Mouse (Mus musculus): ENCODE data around the gene Stmn1.

Gene Stmn1

GRCm38 (mm10) chr4:134460277-134460676, 7.8 kb upstream of the Stmn1 start:
- DNase-seq: peak in 1 of 2 experiments; percentile 35

GRCm38 (mm10) chr4:134461252-134461651, 6.9 kb upstream of the Stmn1 start:
- DNase-seq: no peak

DNA sequence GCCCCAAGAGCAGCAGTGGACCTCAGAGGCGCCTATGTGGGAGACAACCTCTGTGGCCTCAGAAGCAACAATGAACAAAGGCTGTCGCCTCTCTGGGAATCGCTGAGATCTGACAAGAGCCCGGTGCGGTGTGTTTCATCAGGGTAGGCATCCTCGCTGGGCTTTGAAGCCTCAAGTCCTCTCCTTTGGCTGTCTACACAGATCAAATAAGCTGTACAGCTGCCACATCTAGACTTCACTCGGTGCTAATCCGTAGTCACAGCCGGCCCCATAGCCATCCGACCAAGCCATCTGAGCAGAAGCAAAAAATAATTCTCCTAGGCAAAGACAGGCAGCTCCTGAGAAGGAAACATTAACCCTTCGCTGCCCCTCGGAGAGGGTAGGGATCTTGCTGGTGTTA, 2.3 kb upstream of the Stmn1 start:
- no peak for DNase-seq

DNA sequence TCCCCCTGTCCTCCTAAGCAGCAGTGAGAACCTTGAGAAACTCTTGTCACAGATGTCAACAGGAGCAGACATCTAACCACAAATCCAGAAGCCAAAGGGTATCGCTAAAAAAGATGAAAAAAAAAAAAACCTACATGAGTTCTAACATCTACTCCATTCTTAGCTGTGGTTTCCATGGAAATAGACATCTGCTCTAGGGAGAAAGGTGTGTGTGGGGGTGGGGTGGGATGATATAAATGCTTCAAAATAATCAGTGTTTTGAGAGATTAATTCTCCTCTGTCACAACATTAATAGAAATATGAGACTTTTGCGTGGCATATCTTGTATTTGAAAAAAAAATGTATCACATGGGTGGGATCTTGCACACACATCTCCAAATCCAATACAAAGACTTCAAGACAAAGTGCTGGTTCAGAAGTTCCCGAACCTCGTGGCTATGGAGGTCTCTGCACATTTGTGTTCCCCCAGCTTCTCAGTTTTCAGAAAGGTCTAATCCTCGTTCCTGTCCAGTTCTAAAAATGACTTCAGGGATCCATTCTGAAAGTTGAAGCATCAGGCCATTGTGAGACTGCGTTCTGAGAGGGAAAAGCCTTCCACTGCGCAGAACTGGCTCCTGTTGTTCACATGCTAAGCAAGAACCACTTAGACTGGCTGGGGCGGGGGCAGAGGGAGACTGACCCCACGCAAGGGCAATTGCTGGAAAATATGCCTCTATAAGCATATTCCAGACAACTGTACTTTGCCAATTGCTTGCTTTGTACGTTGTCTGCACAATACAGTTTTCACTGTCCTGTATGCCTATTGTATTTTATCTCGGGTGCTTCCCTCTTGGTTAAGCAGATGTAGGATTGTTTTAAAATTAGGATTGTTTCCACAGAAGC, 1.5 kb upstream of the Stmn1 start:
- no peak for DNase-seq

DNA sequence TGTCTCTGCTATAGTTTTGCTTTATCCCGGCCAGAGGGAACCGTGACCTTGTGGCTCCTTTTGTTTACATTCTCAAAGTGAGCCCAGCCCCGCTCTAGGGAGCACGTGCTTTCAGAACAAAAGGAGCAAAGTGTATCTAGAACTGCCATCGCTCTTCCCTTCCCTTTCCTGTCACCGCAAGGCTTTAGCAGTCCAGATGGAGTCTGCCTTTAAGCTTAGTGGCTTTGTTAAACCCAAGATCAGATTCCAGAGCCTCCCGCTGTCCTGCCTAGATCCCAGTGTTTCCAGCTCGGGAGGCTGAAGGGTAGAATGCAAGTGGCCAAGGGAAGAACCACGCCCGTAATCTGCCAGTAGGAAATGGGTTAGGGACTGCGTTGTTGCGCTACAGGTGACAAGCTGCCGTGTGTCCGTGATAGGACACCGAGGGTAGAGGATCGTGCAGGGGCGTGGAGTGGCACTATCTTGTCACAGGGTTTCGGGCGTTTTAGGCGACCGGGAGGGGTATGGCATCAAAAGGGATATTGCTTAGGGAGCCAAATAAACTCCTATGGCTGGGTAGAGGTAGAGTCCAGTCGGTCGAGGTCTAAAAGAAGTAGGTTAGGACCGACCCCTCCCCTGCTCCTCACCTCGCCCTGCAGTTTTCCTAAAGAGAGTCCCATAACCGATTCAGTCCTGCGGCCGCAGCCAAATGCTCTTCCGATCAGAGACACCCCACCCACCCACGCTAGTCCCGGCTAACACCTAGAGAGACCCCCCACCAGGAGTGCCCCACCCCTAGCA, 495 bp upstream of the Stmn1 start:
- DNase-seq: peak; percentile 55 to 73

DNA sequence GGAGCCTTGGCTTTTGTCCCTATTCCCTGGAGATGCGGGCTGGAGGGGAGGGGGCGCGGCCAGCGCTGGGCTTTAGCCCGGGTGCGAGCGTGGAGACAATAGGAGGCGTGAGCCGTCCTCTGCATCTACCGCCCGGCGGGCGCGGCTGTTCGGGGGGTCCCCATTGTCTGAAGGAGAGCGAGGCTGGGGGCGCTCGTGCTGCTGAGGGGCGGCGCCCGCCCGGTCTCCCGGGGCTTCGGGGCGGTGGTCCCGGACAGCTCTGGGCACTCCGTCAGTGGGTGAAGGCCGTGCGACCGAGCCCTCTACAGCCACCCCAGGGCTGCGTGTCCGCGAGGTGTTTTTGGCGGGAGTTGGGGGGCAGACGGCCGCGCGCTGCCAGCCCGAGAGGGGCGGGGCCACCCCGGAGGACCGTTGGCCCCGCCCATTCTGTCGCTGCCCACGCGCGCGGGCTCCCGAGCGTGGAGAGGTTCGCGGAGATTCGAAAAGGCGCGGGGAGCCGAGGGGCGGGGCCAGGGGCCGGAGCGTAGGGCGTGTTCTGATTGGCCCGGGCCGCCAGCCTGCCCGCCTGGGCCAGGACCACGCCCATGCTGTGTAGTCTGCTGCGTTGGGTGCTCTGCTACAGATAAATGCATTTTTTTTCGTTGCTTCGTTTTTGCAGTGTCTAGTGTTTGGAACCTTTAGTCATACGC, 602 bp downstream of the Stmn1 start:
- peak; percentile 97 to 98 for DNase-seq

GRCm38 (mm10) chr4:134469341-134469796, 1.2 kb downstream of the Stmn1 start:
- DNase-seq: no peak

GRCm38 (mm10) chr4:134469985-134470384, 1.9 kb downstream of the Stmn1 start:
- DNase-seq: no peak

DNA sequence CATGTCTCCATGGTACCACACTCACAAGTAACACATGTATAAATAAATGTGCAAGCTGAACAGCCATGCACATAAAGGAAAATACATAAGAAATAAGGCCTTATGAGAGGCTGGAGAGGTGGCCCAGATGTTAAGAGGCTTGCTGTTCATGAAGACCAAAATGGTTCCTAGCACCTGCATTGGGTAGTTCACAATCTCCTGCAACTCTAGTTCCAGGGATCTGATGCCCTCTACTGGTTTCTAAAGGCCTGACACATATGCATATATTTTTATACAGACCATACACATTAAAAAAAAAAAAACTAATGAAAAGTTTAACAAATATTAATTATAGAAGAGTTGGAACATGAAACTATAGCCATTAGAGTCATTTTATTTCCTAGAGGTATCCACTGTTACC, 3.3 kb downstream of the Stmn1 start:
- no peak for DNase-seq

DNA sequence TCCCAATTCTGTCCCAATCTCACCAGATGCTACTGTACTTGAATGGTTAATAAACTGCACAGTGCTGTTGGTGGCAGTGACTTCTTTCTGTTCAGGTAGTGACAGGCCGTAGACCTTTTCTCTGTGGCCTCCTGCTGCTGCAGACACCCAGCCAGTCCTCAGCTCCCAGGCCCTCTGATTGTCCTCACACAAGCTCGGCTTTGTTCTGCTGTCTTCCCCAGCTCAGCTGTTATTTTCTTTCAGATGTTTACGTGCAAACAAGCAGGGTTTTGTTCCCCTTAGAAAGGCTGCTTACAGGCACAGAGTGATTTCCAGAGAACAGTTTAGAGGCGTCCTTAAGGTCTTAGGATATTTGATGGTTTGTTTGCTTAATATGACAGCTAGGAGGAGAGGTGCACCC, 5.6 kb downstream of the Stmn1 start:
- no peak for DNase-seq

DNA sequence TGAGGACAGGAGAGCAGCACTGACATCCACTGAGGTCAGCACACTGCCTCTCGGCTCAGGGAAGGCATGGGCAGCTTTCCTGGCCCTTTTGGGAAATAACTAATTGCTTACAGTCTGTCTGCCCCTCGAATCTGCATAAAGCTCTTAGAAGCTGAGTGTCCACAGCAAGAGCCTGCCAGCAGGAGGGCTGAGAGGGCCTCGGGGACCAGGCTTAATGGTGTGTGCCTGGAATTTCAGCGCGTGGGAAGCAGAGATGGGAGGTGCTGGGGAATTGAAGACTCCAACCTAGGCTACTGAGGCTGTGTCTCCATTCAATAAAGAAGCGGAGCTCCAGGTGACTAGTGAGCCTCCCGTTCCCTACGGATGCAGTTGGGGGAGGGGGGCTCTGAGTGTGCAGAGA, 6.1 kb downstream of the Stmn1 start:
- DNase-seq: no peak

- no peak for DNase-seq
These were observed 8.8 kb downstream of the Stmn1 start for GRCm38 (mm10) chr4:134476899-134477298.

DNA sequence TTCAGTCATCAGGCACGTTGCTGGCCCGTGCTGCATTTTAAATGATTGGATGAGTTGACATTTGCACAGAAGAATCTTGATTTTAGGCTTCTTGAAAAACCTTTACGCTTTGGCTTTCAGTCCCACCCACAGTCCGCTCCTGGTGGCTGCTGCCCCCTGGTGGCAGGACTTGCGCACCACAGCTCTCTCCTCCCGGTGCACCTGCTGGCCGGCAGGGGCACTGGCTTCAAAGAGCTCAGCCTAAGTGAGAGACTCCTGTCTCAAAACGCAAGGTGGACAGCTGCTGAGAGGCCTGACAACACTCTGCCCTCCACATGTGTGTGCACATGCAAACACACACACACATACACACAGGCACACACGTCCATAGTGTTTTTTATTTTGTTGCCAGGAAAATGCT, 9.9 kb downstream of the Stmn1 start:
- peak; percentile 90 to 95 for DNase-seq

DNA sequence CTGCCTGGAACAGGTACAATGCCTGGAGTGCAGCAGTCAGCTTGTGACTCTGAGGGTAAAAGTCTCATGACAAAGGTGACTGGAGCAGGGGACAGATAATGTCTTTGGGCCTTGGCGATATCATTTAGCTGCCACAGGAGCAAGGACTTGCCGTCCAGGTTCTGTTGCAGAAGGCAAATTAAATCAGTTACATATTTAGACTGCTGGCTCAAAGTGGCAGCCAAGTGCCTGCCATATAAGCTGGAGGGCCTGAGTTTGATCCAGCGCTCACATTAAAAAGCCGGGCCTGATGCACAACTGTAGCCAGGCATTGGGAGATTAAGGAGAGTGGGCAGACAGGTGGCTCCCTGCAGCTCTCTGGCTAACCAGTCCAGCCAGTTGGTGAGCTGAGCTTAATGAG, 11.7 kb downstream of the Stmn1 start:
- no peak for DNase-seq

DNA sequence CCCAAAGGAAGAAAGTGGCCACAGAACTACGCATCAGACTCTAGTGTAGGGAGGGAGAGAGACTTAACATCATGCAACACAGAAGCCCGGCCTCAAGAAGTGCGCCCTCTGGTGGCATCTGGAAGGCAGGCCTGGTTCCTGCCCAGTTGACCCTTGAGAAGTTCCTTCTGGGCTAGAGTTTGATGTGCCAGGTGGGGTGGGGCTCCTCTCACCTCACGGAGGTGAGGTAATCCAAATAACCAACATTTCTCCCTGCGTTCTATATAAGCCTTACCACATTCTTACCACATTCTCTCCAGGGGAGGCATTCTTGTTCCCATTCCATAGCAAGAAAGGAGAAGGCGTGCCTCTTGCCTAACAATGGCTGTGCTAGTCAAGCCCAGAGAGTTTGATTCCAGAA, 12.7 kb downstream of the Stmn1 start:
- peak; percentile 90 to 91 for DNase-seq

- no peak for DNase-seq
These were observed 13.2 kb downstream of the Stmn1 start for GRCm38 (mm10) chr4:134481270-134481669.

- no peak for DNase-seq
These were observed 14.3 kb downstream of the Stmn1 start for GRCm38 (mm10) chr4:134482442-134482841.

- DNase-seq: no peak
These were observed 15.1 kb downstream of the Stmn1 start for GRCm38 (mm10) chr4:134483078-134483688.

- DNase-seq: no peak
These were observed 15.6 kb downstream of the Stmn1 start for GRCm38 (mm10) chr4:134483696-134484095.

- DNase-seq: no peak
These were observed 16.1 kb downstream of the Stmn1 start for GRCm38 (mm10) chr4:134484231-134484630.

GRCm38 (mm10) chr4:134485151-134485900, 17.2 kb downstream of the Stmn1 start:
- DNase-seq: no peak

GRCm38 (mm10) chr4:134488211-134488610, 20.1 kb downstream of the Stmn1 start:
- DNase-seq: no peak

Measured in lung, postnatal 4 days (tissue).